Mouse (Mus musculus): ENCODE data around the gene Tmprss5. TPM values are rescaled to one million over a fixed set of nuclear protein-coding genes. Genes with fewer than 3 reads are reported as not detected.

Gene Tmprss5
- polyA plus RNA-seq, 1 experiment from 2014 or later: 3.5 TPM

DNA sequence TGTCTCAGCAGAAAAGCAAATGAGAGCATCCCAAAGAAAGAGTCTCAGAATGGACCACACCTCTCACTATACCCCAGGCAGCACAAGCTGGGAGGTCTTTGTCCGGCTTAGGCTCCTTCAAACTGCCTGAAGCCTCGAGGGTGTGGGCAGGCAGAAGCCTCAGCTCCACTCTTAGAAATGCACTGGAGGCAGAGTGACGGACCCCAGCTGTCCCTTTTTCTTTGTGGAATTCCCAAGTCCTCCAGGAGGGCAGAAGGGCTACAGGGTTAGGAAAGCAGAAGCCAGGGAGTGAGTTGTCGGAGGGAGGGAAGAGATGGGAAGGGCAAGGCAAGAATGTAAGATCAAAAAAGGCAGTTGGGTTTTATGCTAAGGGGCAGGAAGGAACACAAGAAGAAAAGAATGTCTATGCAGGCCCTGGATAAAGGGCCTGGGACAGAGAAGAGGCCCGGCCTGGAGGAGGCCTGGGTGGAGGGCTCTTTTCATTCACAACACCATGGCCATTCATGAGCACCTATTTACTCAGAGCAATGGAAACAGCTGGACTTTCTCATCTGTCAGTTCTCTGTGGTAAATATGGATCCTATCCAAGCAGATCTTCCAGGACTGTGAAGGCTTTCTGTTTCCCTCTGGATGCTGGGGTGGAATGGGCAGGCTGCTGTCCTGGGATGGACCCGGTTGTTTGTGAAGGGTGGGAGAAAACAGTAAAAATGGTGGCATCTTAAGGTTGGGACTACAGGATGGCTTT, 29.6 kb downstream of the Tmprss5 start:
- Histone ChIP-seq H3K27ac (replicated peaks) (no peak overlapping the region), H3K9ac (no peak overlapping the region), H3K36me3 (no peaks in the 10 kb centered on the region), H3K4me1 (replicated peaks) (no peaks in the 10 kb centered on the region), H3K4me3 (no peak overlapping the region), H3K9me3 (no peaks in the 10 kb centered on the region), H3K27me3 (no peaks in the 10 kb centered on the region), H3K4me2 (no peak overlapping the region)
- WGBS: 44% methylated on average over 6 of the region's 6 CpGs
- ATAC-seq (ENCODE audit: low read depth): no peak

DNA sequence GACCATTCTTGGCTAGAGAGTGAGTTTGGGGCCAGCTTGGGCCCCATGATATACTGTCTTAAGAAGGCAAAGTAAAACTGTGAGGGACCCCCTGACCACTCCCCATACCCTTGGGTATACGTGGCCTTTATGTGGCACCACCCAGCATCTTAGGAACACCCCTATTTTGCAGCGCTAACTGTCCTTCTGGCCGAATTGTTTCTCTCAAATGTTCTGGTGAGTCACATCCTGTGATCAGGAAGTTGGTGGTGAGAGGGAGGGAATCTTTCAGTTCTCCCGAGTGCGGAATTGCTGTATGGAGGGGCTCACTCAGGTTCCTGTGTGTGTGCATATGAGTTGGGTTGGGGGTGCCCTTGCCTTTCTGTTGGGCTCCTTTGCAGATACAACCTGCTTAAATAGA, 30.2 kb downstream of the Tmprss5 start:
- Histone ChIP-seq H3K4me3 (no peak overlapping the region), H3K4me1 (replicated peaks) (no peaks in the 10 kb centered on the region), H3K9ac (no peak overlapping the region), H3K36me3 (no peaks in the 10 kb centered on the region), H3K27ac (replicated peaks) (no peak overlapping the region), H3K27me3 (no peaks in the 10 kb centered on the region), H3K9me3 (no peaks in the 10 kb centered on the region), H3K4me2 (no peak overlapping the region)
- ATAC-seq (ENCODE audit: low read depth): no peak
- WGBS: 89% methylated on average over 5 of the region's 5 CpGs

DNA sequence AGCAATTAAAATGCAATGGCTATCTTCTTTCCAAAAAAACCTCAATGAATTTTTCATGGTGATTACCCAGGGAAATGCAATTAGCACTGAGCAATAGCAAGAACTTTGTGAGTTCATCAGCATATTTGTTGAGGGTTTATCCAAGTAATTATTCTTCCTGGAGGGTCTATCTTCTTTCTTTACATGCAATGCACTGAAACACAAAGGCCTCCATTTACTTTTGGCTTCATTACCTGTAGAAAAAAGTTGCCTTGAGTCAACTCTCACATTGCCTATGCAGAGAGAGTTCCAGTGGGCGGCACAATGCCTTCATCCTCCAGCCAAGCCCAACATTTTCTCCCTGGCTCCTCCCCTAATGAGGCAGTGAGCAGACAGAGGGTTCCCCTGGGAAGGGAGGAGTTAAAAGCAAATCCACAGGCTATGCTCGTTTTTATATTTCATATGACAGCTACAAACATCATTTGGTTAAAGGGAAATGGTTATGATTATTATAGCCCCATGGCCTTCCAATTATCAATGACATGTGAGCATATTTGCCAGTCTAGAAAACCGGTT, 37.3 kb downstream of the Tmprss5 start:
- Histone ChIP-seq H3K9ac (no peak overlapping the region), H3K4me1 (replicated peaks) (peaks cover 9% of the 10 kb centered on the region; the same call in 1 of the 2 replicates), H3K27me3 (no peaks in the 10 kb centered on the region; the same call in 1 of the 2 replicates), H3K27ac (replicated peaks) (no peak overlapping the region), H3K4me3 (no peak overlapping the region), H3K36me3 (no peaks in the 10 kb centered on the region), H3K9me3 (no peaks in the 10 kb centered on the region), H3K4me2 (no peak overlapping the region)
- WGBS: 40% methylated on average over 3 of the region's 3 CpGs
- ATAC-seq (ENCODE audit: low read depth): no peak

- H3K27me3 ChIP-seq: no peaks in the 10 kb centered on the region; the same call in 1 of the 2 replicates
- no peak overlapping the region for H3K4me2 ChIP-seq
- H3K9ac ChIP-seq: no peak overlapping the region
- no peak overlapping the region for H3K4me3 ChIP-seq
- H3K36me3 ChIP-seq: no peaks in the 10 kb centered on the region
- H3K4me1 ChIP-seq (replicated peaks): peaks cover 11% of the 10 kb centered on the region; the same call in 1 of the 2 replicates
- H3K9me3 ChIP-seq: no peaks in the 10 kb centered on the region
- WGBS: 77% methylated on average over 4 of the region's 4 CpGs
- H3K27ac ChIP-seq (replicated peaks): no peak overlapping the region
- no peak for ATAC-seq (ENCODE audit: low read depth)
Measured at GRCm38 (mm10) chr9:49119759-49120158, 38.7 kb downstream of the Tmprss5 start.

DNA sequence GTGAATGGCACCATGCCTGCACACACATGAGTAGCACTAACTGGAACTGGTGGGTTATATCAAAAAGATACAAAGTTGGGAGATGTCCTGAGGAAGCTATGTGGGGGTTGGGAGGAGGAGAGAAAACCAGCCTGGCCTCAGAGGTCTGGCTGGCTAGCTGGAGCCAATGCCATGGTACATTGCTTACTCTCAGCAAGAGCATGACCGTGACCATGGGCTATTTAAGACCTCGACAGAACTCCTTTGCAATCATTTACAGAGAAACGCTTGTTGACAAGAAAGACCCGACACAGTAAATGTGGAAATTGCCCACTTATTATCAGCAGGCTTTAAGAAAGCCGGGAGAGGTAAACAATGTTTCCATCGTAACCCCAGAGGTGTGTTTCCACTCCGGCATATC, 44.6 kb downstream of the Tmprss5 start:
- no peak overlapping the region for H3K4me3 ChIP-seq
- H3K9me3 ChIP-seq: no peaks in the 10 kb centered on the region
- no peaks in the 10 kb centered on the region for H3K27me3 ChIP-seq
- H3K4me1 ChIP-seq (replicated peaks): peaks cover 11% of the 10 kb centered on the region
- no peak overlapping the region for H3K4me2 ChIP-seq
- no peak overlapping the region for H3K9ac ChIP-seq
- no peak for ATAC-seq (ENCODE audit: low read depth)
- 62% methylated on average over 7 of the region's 7 CpGs for WGBS
- H3K36me3 ChIP-seq: no peaks in the 10 kb centered on the region
- H3K27ac ChIP-seq (replicated peaks): no peak overlapping the region

DNA sequence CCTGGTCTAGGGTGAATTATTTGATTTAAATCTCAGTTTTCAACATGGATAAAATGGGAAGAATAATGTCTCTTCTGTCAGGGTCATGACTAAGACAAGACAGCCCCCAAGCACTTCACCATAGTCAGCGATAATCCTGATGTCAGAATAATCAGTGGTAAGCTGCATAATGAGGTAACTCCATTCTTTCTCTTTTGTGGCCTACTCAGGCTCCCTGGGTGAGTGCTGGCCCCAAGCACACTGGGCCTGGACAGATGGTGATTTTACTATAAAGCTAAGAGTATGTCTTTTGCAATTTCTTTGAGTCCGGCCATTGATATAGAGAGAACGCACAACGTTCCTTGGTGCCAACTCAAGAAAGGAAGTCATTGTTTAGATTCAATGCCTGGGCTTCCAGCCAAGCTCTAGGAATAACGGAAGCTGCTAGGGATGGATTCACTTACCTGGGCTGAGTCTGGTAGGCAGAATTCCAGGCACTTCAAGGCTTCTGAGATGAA, 49.5 kb downstream of the Tmprss5 start:
- Histone ChIP-seq H3K9me3 (no peaks in the 10 kb centered on the region), H3K27ac (replicated peaks) (no peak overlapping the region), H3K4me2 (no peak overlapping the region), H3K9ac (no peak overlapping the region), H3K27me3 (no peaks in the 10 kb centered on the region), H3K4me3 (no peak overlapping the region), H3K36me3 (no peaks in the 10 kb centered on the region), H3K4me1 (replicated peaks) (peaks cover 10% of the 10 kb centered on the region)
- 26% methylated on average over 5 of the region's 5 CpGs for WGBS
- ATAC-seq (ENCODE audit: low read depth): no peak

DNA sequence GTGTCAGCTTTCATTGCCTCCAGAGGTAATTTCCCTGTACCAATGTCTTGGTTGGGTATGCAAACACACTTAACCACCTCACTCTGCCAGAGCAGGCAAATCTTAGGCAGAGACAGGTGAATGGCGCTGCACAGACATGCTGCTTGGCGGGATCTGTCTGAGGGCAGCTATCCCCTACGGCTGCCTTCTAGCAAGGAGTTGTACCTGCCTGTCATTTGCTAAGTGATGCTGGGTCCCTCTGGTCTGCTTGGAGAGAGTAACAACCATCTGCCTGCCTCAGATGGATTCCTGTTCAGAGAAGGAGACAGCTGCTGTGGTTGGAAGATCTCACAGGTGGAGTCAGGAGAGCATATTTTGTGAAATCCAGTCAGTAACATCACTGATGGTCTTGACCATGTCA, 62.8 kb downstream of the Tmprss5 start:
- peaks cover 18% of the 10 kb centered on the region for H3K4me1 ChIP-seq (replicated peaks)
- H3K27me3 ChIP-seq: no peaks in the 10 kb centered on the region
- H3K4me2 ChIP-seq: no peak overlapping the region
- H3K36me3 ChIP-seq: no peaks in the 10 kb centered on the region
- 90% methylated on average over 3 of the region's 3 CpGs for WGBS
- H3K4me3 ChIP-seq: no peak overlapping the region
- no peak overlapping the region for H3K27ac ChIP-seq (replicated peaks)
- no peak for ATAC-seq (ENCODE audit: low read depth)
- H3K9me3 ChIP-seq: no peaks in the 10 kb centered on the region
- no peak overlapping the region for H3K9ac ChIP-seq

- Histone ChIP-seq H3K9ac (no peak overlapping the region), H3K27ac (replicated peaks) (no peak overlapping the region), H3K36me3 (no peaks in the 10 kb centered on the region), H3K27me3 (no peaks in the 10 kb centered on the region), H3K9me3 (no peaks in the 10 kb centered on the region), H3K4me3 (no peak overlapping the region), H3K4me1 (replicated peaks) (peaks cover 18% of the 10 kb centered on the region), H3K4me2 (no peak overlapping the region)
- WGBS: 69% methylated on average over 8 of the region's 8 CpGs
- no peak for ATAC-seq (ENCODE audit: low read depth)
Measured at GRCm38 (mm10) chr9:49145776-49146175, 64.7 kb downstream of the Tmprss5 start.

- H3K4me3 ChIP-seq: no peak overlapping the region
- no peaks in the 10 kb centered on the region for H3K36me3 ChIP-seq
- no peak for ATAC-seq (ENCODE audit: low read depth)
- WGBS: 35% methylated on average over 3 of the region's 3 CpGs
- no peak overlapping the region for H3K9ac ChIP-seq
- no peaks in the 10 kb centered on the region for H3K9me3 ChIP-seq
- no peaks in the 10 kb centered on the region for H3K27me3 ChIP-seq
- no peak overlapping the region for H3K4me2 ChIP-seq
- H3K27ac ChIP-seq (replicated peaks): no peak overlapping the region
- peaks cover 14% of the 10 kb centered on the region for H3K4me1 ChIP-seq (replicated peaks)
Measured at GRCm38 (mm10) chr9:49147031-49147430, 66.0 kb downstream of the Tmprss5 start.

Other genes with a start within 250 kb of the Tmprss5 start
- 7.4 and 8.5 TPM in 2 replicates for gene Zbtb16, start 245.0 kb upstream of the Tmprss5 start, polyA plus RNA-seq (2015; fragmentation: Nextera tagmentation; extraction: Ambion mirVana)
- gene Htr3a, start 170.2 kb upstream of the Tmprss5 start, polyA plus RNA-seq (2015; fragmentation: Nextera tagmentation; extraction: Ambion mirVana): 6.5 and 9.9 TPM in 2 replicates
- gene Htr3b, start 116.3 kb upstream of the Tmprss5 start, polyA plus RNA-seq (2015; fragmentation: Nextera tagmentation; extraction: Ambion mirVana): 0.99 and 2.5 TPM in 2 replicates
- gene Usp28, start 95.9 kb upstream of the Tmprss5 start, polyA plus RNA-seq (2015; fragmentation: Nextera tagmentation; extraction: Ambion mirVana): 29.8 and 31.7 TPM in 2 replicates
- 24.3 and 28.6 TPM in 2 replicates for gene Zw10, start 25.6 kb upstream of the Tmprss5 start, polyA plus RNA-seq (2015; fragmentation: Nextera tagmentation; extraction: Ambion mirVana)
- not detected in 2 replicates for gene Gm4894, start 169.3 kb downstream of the Tmprss5 start, polyA plus RNA-seq (2015; fragmentation: Nextera tagmentation; extraction: Ambion mirVana)

Data from neural tube, embryonic 13.5 days (tissue).